Mouse (Mus musculus): ENCODE results near the gene Rapgef6. TPM values are rescaled to one million over a fixed set of nuclear protein-coding genes. Genes with fewer than 3 reads are reported as not detected.
A peak's percentile ranks its signal among the peaks of the same experiment; 100 is the strongest.

Gene Rapgef6
- 36.1 and 40.4 TPM in 2 replicates for polyA plus RNA-seq (2015; fragmentation: Nextera tagmentation; extraction: Ambion mirVana)

DNA sequence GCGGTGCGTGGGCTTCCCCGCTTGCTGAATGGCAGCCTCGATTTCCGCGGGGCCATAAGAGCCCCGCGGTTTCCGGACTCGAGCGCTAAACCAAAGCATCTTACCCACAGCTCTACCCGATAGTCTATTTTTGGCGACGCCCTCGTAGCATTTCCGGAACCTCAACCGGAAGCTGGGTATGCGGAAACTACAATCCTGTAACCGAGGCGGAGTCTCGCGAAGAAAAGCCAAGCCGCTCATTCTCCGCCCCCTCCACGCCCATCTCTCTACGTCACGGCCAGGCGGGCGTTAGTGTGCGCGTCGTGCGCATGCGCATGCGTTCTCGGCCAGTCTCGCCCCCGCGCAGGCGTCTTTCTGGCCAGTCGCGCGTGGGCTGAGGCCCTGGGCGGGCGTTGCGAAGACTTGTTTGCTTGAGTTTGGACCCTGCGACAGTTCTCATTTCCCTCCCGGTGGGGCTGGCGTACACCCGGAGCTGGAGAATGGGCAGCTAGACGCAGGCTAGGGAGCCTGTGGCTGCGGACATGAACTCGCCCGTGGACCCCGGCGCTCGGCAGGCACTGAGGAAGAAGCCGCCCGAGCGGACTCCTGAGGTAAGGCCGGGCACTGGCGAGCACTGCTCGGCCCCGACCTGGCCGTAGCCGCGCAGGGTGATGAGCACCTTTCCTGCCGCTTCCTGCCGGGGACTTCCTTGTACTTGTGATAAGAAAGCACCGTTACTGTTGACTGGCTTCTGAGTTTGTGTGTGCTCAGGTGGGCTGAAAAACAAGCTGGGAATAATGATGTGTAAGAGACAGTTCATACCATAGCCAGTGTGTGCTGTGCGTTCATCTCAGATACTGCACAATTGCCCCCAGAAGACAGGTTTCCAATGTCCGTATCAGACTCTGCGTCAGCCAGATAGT, at the start of gene Rapgef6:
Rapgef6 (plus strand) TSS at position 319 of the 902 bp plus-strand sequence.
- no peaks in the 10 kb centered on the region for H3K27me3 ChIP-seq
- H3K4me2 ChIP-seq (replicated peaks): peak within 1 kb of the TSS; percentile 72
- H3K4me3 ChIP-seq (replicated peaks): peak within 1 kb of the TSS; percentile 85
- peak within 1 kb of the TSS; percentile 83 for H3K9ac ChIP-seq (replicated peaks)
- H3K9me3 ChIP-seq: no peaks in the 10 kb centered on the region
- peak; percentile 97 for ATAC-seq
- no peaks in the 10 kb centered on the region for H3K36me3 ChIP-seq
- under 1% methylated on average over 73 of the region's 73 CpGs for WGBS
- peak within 1 kb of the TSS; percentile 87 for H3K27ac ChIP-seq
- peaks cover 19% of the 10 kb centered on the region for H3K4me1 ChIP-seq (replicated peaks)

DNA sequence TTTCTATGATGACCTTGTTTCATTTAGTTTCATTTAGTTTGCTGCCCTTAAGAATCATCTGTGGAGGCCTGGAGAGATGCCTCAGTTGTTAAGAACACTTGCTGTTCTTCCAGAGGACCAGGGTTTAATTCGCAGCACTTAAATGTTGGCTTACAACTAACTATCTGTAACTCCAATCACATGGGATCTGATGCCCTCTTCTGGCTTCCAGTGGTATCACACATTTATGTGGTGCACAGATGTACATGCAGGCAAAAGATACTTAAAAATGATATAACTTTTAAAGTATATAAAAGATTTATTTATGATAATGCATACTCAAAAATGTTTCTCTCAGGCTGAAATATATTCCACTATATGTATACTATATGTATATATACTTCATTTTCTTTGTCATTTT, 44.2 kb upstream of the Rapgef6 start:
- no peaks in the 10 kb centered on the region for H3K9me3 ChIP-seq
- H3K4me3 ChIP-seq (replicated peaks): no peak overlapping the region
- no peaks in the 10 kb centered on the region for H3K4me1 ChIP-seq (replicated peaks)
- no peak overlapping the region for H3K9ac ChIP-seq (replicated peaks)
- no peak overlapping the region for H3K4me2 ChIP-seq (replicated peaks)
- no peak overlapping the region for H3K27ac ChIP-seq
- H3K36me3 ChIP-seq: peaks cover 8% of the 10 kb centered on the region; the same call in 1 of the 2 replicates
- WGBS: 97% methylated on average over 1 of the region's 1 CpGs
- no peak for ATAC-seq
- no peaks in the 10 kb centered on the region for H3K27me3 ChIP-seq

DNA sequence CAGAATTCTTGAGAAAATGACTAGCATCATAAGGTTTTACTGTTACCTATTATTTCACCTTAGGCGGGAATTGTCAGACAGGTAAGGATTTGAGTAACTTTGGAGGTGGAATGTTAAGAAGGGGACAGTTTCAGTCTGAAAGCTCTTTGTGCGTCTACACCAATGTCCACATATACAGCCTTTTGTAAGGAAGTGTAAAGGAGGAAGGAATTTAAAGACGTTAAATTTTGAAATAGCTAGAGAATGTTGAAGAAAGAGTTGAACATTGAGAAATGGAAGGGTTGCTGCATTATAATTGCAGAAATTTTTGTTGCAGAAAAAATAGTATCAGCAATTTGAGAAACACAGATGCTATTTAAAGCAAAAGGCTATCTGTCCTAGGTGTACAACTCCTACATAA, 36.6 kb upstream of the Rapgef6 start:
- H3K27me3 ChIP-seq: no peaks in the 10 kb centered on the region
- no peak overlapping the region for H3K4me3 ChIP-seq (replicated peaks)
- H3K9me3 ChIP-seq: no peaks in the 10 kb centered on the region
- peaks cover 4% of the 10 kb centered on the region; the same call in 1 of the 2 replicates for H3K36me3 ChIP-seq
- 93% methylated on average over 3 of the region's 3 CpGs for WGBS
- H3K4me2 ChIP-seq (replicated peaks): no peak overlapping the region
- no peak for ATAC-seq
- no peaks in the 10 kb centered on the region for H3K4me1 ChIP-seq (replicated peaks)
- no peak overlapping the region for H3K9ac ChIP-seq (replicated peaks)
- H3K27ac ChIP-seq: no peak overlapping the region

DNA sequence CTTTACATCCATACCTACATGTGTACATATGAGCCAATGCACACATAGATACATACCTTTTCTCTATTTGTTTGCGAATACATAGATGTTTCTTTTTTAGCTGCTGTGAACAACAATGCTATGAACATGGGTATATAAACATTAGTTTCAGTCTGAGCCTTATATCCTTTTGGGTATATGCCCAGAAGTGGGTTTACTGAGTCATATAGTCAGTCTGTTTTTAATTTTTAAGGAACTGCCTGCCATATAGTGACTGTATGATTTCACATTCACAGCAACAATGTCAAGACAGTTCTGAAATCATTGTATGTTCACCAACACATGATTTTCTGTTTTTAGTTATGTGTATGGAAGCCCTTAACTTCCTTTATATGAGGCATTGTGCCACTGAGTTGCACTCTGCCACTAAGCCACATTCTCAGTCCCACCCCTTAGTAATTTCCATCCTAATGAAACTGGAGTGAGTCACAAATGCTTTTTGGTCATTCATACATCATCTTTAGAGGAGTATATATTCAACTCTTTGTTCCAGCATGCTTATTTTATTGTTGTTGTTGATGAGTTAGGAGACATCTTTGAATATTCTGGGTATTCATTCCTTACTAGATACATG, 30.6 kb upstream of the Rapgef6 start:
- Histone ChIP-seq H3K36me3 (peaks cover 8% of the 10 kb centered on the region; the same call in 1 of the 2 replicates), H3K27me3 (no peaks in the 10 kb centered on the region), H3K4me2 (replicated peaks) (no peak overlapping the region), H3K4me1 (replicated peaks) (no peaks in the 10 kb centered on the region), H3K27ac (no peak overlapping the region), H3K9me3 (no peaks in the 10 kb centered on the region), H3K9ac (replicated peaks) (no peak overlapping the region), H3K4me3 (replicated peaks) (no peak overlapping the region)
- ATAC-seq: no peak
- 98% methylated on average over 1 of the region's 1 CpGs for WGBS

DNA sequence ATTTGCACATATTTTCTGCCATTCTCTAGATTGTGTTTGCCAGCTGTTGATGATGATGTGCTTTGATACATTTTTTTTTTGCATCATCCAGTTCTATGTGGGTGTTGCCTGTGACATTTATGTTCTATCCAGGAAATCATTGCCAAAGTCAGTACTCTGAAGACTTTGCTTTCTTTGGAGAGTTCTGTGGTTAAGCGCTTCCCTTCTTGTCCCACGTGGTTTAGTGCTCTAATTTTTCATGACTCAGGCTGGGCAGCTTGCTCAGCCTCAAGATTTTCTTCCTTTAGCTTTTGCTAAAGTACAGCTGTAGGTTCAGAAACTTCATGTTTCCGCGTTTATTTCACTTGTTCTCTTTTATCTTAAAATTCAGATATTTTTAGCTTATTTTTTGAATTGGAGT, 30.1 kb upstream of the Rapgef6 start:
- no peak overlapping the region for H3K27ac ChIP-seq
- peaks cover 7% of the 10 kb centered on the region; the same call in 1 of the 2 replicates for H3K36me3 ChIP-seq
- ATAC-seq: no peak
- no peaks in the 10 kb centered on the region for H3K4me1 ChIP-seq (replicated peaks)
- no peaks in the 10 kb centered on the region for H3K9me3 ChIP-seq
- H3K4me3 ChIP-seq (replicated peaks): no peak overlapping the region
- no peak overlapping the region for H3K4me2 ChIP-seq (replicated peaks)
- H3K9ac ChIP-seq (replicated peaks): no peak overlapping the region
- H3K27me3 ChIP-seq: no peaks in the 10 kb centered on the region
- WGBS: 91% methylated on average over 4 of the region's 4 CpGs

DNA sequence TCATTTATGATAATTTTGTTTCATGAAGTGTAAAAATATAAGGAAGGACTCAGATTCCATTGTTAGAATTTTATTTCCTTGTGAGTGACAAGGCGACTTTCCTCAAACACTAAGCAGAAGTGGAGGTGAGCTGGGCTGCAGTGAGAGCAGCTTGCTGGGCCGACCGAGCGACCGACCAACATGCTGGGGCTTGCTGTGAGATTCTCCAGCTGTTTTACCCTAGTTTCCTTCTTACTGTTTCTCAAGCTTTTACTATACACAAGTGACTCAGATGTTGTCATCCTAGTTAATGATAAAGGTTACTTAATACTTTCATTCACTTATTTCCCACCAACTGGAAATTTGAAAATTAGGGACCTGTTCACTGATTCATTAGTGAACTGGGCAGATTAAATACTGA, 22.8 kb upstream of the Rapgef6 start:
- H3K4me1 ChIP-seq (replicated peaks): no peaks in the 10 kb centered on the region
- H3K27me3 ChIP-seq: no peaks in the 10 kb centered on the region
- no peak overlapping the region for H3K4me3 ChIP-seq (replicated peaks)
- no peaks in the 10 kb centered on the region for H3K9me3 ChIP-seq
- H3K27ac ChIP-seq: no peak overlapping the region
- peaks cover 27% of the 10 kb centered on the region for H3K36me3 ChIP-seq
- WGBS: 93% methylated on average over 5 of the region's 5 CpGs
- no peak for ATAC-seq
- H3K9ac ChIP-seq (replicated peaks): no peak overlapping the region
- no peak overlapping the region for H3K4me2 ChIP-seq (replicated peaks)

DNA sequence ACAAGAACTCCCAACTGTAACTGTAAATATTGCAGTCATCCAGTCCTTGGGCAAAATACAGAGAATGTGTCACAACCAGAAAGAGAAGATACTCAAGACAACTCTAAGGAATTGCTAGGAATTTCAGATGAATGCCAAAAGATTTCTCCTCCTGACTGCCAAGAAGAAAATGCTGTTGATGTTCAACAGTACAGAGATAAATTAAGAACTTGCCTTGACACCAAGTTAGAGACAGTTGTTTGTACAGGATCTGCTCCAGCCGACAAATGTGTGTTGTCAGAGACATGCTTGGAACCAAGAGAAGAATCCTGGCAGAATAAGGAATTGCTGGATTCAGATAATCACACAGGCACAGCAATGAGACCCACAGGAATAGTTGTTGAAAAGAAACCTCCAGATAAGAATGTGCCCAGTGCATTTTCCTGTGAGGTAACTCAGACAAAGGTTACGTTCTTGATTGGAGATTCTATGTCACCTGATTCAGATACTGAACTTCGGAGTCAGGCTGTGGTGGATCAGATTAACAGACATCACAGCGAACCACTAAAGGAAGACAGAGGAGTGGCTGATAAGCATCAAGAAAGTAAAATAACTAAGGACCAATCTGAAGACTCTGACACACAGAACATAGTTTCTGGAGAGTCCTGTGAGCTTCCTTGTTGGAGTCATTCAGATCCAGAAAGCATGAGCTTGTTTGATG, 20.0 kb upstream of the Rapgef6 start:
- Histone ChIP-seq H3K4me3 (replicated peaks) (no peak overlapping the region), H3K4me1 (replicated peaks) (no peaks in the 10 kb centered on the region), H3K4me2 (replicated peaks) (no peak overlapping the region), H3K36me3 (peaks cover 33% of the 10 kb centered on the region), H3K9ac (replicated peaks) (no peak overlapping the region), H3K27me3 (no peaks in the 10 kb centered on the region), H3K27ac (no peak overlapping the region), H3K9me3 (no peaks in the 10 kb centered on the region)
- WGBS: 96% methylated on average over 4 of the region's 4 CpGs
- ATAC-seq: no peak

DNA sequence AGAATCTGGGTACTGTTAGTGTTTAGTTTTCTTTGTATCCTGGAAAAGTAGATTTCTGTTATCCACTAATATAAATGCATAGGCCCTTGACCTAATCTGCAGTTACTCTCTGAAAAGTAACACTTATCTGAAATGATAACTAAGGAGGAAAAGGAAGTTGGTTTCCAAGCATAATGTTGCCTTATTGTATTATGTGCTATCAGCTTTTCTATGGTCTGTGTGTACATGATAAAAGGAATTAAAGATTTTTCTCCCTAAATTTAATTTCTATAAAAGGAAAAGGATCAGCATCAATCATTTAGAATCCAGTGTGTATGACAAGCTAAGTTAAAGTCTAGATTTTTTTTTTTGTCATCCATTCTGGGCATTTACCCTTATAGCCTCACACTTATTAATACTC, 9.1 kb upstream of the Rapgef6 start:
- Histone ChIP-seq H3K4me3 (replicated peaks) (no peak overlapping the region), H3K9me3 (no peaks in the 10 kb centered on the region), H3K27ac (no peak overlapping the region), H3K4me2 (replicated peaks) (no peak overlapping the region), H3K4me1 (replicated peaks) (no peaks in the 10 kb centered on the region), H3K9ac (replicated peaks) (no peak overlapping the region), H3K36me3 (peaks cover 12% of the 10 kb centered on the region), H3K27me3 (no peaks in the 10 kb centered on the region)
- no peak for ATAC-seq

DNA sequence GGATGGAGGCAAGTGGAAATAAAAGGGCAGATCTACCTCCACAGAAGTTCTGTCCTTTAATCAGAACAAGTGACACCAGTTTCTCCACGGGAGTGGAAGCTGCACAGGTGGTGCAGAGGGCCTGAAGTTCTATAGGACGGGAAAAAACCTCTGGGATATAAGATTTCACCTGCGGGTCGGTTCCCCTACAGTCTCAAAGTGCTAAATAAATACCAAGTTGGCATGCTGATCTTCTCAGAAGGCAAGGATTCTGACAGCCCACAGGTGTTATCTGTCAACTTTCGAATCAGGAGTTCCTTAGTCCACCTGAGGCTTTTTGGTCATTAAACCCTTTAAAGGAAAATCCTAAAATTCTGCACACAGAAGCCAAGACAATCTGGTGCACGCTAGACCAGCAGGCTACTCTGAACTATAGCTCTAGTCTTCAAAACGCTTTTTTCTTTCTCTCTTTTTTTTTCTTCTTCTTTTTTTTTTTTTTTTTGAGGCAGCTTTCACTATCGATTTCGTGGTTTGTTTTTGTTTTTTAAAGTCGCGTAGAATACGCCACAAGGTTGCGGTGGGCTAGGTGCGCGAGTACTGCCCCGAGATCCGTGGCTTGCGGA, 619 bp upstream of the Rapgef6 start:
- Histone ChIP-seq H3K4me1 (replicated peaks) (peaks cover 19% of the 10 kb centered on the region), H3K4me2 (replicated peaks) (peak overlapping the region; percentile 72), H3K27ac (peak overlapping the region; percentile 87), H3K9ac (replicated peaks) (peak overlapping the region; percentile 68), H3K9me3 (no peaks in the 10 kb centered on the region), H3K4me3 (replicated peaks) (peak overlapping the region; percentile 85), H3K27me3 (no peaks in the 10 kb centered on the region), H3K36me3 (no peaks in the 10 kb centered on the region)
- 2% methylated on average over 18 of the region's 18 CpGs for WGBS
- ATAC-seq: no peak

DNA sequence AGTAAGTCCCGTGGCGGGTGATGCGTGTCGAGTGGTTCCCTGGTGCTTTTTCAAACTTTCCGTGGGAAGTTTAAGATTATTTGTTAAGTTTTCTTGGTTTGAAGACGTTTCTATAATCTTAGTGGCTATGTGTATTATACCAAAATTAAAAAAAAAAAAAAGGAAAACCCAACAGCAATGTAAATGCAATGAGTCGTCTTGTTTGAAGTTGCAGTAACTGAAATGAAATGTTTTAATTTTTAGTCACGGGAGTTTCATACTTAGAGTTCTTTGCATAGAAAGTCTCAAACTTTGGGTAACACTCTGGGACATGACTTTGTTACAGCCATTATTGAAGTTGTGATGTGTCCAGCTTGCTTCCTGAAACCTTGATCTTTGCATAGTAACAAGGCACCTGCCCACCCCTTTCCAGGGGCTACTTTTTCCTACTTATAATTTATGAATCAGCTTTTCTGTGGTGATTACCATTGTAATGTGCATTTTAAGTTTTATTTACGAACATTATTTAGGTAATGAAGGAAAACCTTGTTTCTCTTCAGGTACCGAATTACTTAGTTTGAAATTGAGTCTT, 869 bp downstream of the Rapgef6 start:
- H3K4me3 ChIP-seq (replicated peaks): peak overlapping the region; percentile 85
- peak overlapping the region; percentile 87; the same call in 1 of the 2 replicates for H3K27ac ChIP-seq
- no peaks in the 10 kb centered on the region for H3K27me3 ChIP-seq
- 18% methylated on average over 10 of the region's 10 CpGs for WGBS
- no peak for ATAC-seq
- H3K36me3 ChIP-seq: no peaks in the 10 kb centered on the region
- no peaks in the 10 kb centered on the region for H3K9me3 ChIP-seq
- H3K9ac ChIP-seq (replicated peaks): peak overlapping the region; percentile 83
- H3K4me1 ChIP-seq (replicated peaks): peaks cover 19% of the 10 kb centered on the region
- H3K4me2 ChIP-seq (replicated peaks): peak overlapping the region; percentile 70

DNA sequence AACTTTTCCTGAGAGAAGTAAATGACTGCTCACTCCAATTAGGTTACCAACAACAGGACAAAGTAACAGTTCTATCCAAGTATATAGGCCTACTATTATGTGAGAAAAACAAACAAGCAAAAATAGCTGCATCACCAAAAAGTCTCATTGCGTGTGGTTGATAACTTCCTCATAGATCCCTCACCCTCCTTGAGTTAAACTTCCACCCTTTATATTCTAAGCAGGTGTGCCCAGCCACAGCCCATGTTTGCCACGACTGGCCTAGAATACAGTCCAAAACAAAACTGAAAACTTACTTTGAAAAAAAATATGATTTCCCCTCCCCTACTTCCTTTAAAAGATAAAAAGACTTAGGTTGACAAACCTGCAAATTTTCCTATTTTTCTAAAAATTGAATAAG, 5.4 kb downstream of the Rapgef6 start:
- no peaks in the 10 kb centered on the region for H3K9me3 ChIP-seq
- H3K9ac ChIP-seq (replicated peaks): no peak overlapping the region
- WGBS: 92% methylated on average over 2 of the region's 2 CpGs
- no peak overlapping the region for H3K4me3 ChIP-seq (replicated peaks)
- no peaks in the 10 kb centered on the region for H3K36me3 ChIP-seq
- no peak overlapping the region for H3K27ac ChIP-seq
- no peak overlapping the region for H3K4me2 ChIP-seq (replicated peaks)
- H3K27me3 ChIP-seq: no peaks in the 10 kb centered on the region
- ATAC-seq: no peak
- H3K4me1 ChIP-seq (replicated peaks): peaks cover 15% of the 10 kb centered on the region
